Mouse (Mus musculus): Measurements from ENCODE around the gene Dedd. TPM values are rescaled to one million over a fixed set of nuclear protein-coding genes. Genes with fewer than 3 reads are reported as not detected.

The Dedd gene
- polyA plus RNA-seq, 1 experiment from 2014 or later, result 54.3 TPM

Other genes starting within 250 kb of the Dedd start
- gene Cfap126, start 215.2 kb upstream of the Dedd start, polyA plus RNA-seq (2015; fragmentation: Nextera tagmentation; extraction: Ambion mirVana), result 2.0 and 3.7 TPM in 2 replicates
- gene Sdhc, start 178.5 kb upstream of the Dedd start, polyA plus RNA-seq (2015; fragmentation: Nextera tagmentation; extraction: Ambion mirVana), result 260 and 273 TPM in 2 replicates
- 0.15 and 0.20 TPM in 2 replicates for gene Mpz, start 178.4 kb upstream of the Dedd start, polyA plus RNA-seq (2015; fragmentation: Nextera tagmentation; extraction: Ambion mirVana)
- gene Pcp4l1, start 132.9 kb upstream of the Dedd start, polyA plus RNA-seq (2015; fragmentation: Nextera tagmentation; extraction: Ambion mirVana), result 17.0 and 23.0 TPM in 2 replicates
- 0.30 and 0.42 TPM in 2 replicates for gene Nr1i3, start 115.2 kb upstream of the Dedd start, polyA plus RNA-seq (2015; fragmentation: Nextera tagmentation; extraction: Ambion mirVana)
- gene Tomm40l, start 106.6 kb upstream of the Dedd start, polyA plus RNA-seq (2015; fragmentation: Nextera tagmentation; extraction: Ambion mirVana), result 33.5 and 37.9 TPM in 2 replicates
- 2.6 and 5.1 TPM in 2 replicates for gene Apoa2, start 104.1 kb upstream of the Dedd start, polyA plus RNA-seq (2015; fragmentation: Nextera tagmentation; extraction: Ambion mirVana)
- 20.2 and 20.8 TPM in 2 replicates for gene Fcer1g, start 94.8 kb upstream of the Dedd start, polyA plus RNA-seq (2015; fragmentation: Nextera tagmentation; extraction: Ambion mirVana)
- 6.5 and 7.4 TPM in 2 replicates for gene Adamts4, start 78.7 kb upstream of the Dedd start, polyA plus RNA-seq (2015; fragmentation: Nextera tagmentation; extraction: Ambion mirVana)
- gene Ndufs2, start 77.8 kb upstream of the Dedd start, polyA plus RNA-seq (2015; fragmentation: Nextera tagmentation; extraction: Ambion mirVana), result 231 and 234 TPM in 2 replicates
- gene B4galt3, start 58.8 kb upstream of the Dedd start, polyA plus RNA-seq (2015; fragmentation: Nextera tagmentation; extraction: Ambion mirVana), result 99.0 and 99.8 TPM in 2 replicates
- 56.0 and 56.4 TPM in 2 replicates for gene Ppox, start 48.0 kb upstream of the Dedd start, polyA plus RNA-seq (2015; fragmentation: Nextera tagmentation; extraction: Ambion mirVana)
- 112 and 121 TPM in 2 replicates for gene Usp21, start 41.2 kb upstream of the Dedd start, polyA plus RNA-seq (2015; fragmentation: Nextera tagmentation; extraction: Ambion mirVana)
- 112 and 126 TPM in 2 replicates for gene Ufc1, start 34.1 kb upstream of the Dedd start, polyA plus RNA-seq (2015; fragmentation: Nextera tagmentation; extraction: Ambion mirVana)
- gene Nit1, start 16.5 kb downstream of the Dedd start, polyA plus RNA-seq (2015; fragmentation: Nextera tagmentation; extraction: Ambion mirVana), result 57.5 and 61.3 TPM in 2 replicates
- gene Pfdn2, start 16.5 kb downstream of the Dedd start, polyA plus RNA-seq (2015; fragmentation: Nextera tagmentation; extraction: Ambion mirVana), result 166 and 177 TPM in 2 replicates
- gene Klhdc9, start 31.7 kb downstream of the Dedd start, polyA plus RNA-seq (2015; fragmentation: Nextera tagmentation; extraction: Ambion mirVana), result 4.2 and 4.6 TPM in 2 replicates
- gene Nectin4, start 41.0 kb downstream of the Dedd start, polyA plus RNA-seq (2015; fragmentation: Nextera tagmentation; extraction: Ambion mirVana), result 0.70 and 0.97 TPM in 2 replicates
- gene Arhgap30, start 59.8 kb downstream of the Dedd start, polyA plus RNA-seq (2015; fragmentation: Nextera tagmentation; extraction: Ambion mirVana), result 0.63 TPM in 2 replicates
- 237 and 239 TPM in 2 replicates for gene Usf1, start 82.2 kb downstream of the Dedd start, polyA plus RNA-seq (2015; fragmentation: Nextera tagmentation; extraction: Ambion mirVana)
- gene Tstd1, start 89.7 kb downstream of the Dedd start, polyA plus RNA-seq (2015; fragmentation: Nextera tagmentation; extraction: Ambion mirVana), result 11.7 and 13.3 TPM in 2 replicates
- gene F11r, start 108.4 kb downstream of the Dedd start, polyA plus RNA-seq (2015; fragmentation: Nextera tagmentation; extraction: Ambion mirVana), result 8.3 and 9.7 TPM in 2 replicates
- gene Alyref2, start 174.3 kb downstream of the Dedd start, polyA plus RNA-seq (2015; fragmentation: Nextera tagmentation; extraction: Ambion mirVana), result 30.1 and 31.2 TPM in 2 replicates
- not detected in 2 replicates for gene Itln1, start 206.1 kb downstream of the Dedd start, polyA plus RNA-seq (2015; fragmentation: Nextera tagmentation; extraction: Ambion mirVana)
- not detected in 2 replicates for gene Cd244a, start 230.0 kb downstream of the Dedd start, polyA plus RNA-seq (2015; fragmentation: Nextera tagmentation; extraction: Ambion mirVana)